Mouse (Mus musculus) stomach, postnatal 0 days (tissue): Measurements from ENCODE around the gene Rnd2. TPM values are rescaled to one million over a fixed set of nuclear protein-coding genes. Genes with fewer than 3 reads are reported as not detected.

ENCODE experiments used
- ATAC-seq: fragments of 200-750 bp; cut with Nextera tagmentation; 2 replicates; pipeline ENCODE4 v1.8.0; 2017; ENCODE audit not compliant: low FRiP score, low TSS enrichment
- DNase-seq: peaks from one replicate; pipeline ENCODE4 v3.0.0-alpha.2; 2016; ENCODE audit warnings: low spot score
- H3K27ac ChIP-seq: fragments of 300-500 bp; sonication (generic); replicated peaks from 2 replicates; pipeline ENCODE4 v1.5.1; 2014; ENCODE audit warnings: mild to moderate bottlenecking, control low read depth
- H3K27me3 ChIP-seq: fragments of 300-500 bp; sonication (generic); 2 replicates; pipeline ENCODE4 v1.6.1; 2014; ENCODE audit warnings: low read length; ENCODE audit not compliant: control insufficient read depth, insufficient read depth
- H3K36me3 ChIP-seq: fragments of 300-500 bp; sonication (generic); 2 replicates; pipeline ENCODE4 v1.6.1; 2014; ENCODE audit warnings: low read length, mixed read lengths; ENCODE audit not compliant: control insufficient read depth, insufficient read depth
- H3K4me1 ChIP-seq: fragments of 300-500 bp; sonication (generic); replicated peaks from 2 replicates; pipeline ENCODE4 v1.6.1; 2014; ENCODE audit warnings: antibody characterized with exemption; ENCODE audit not compliant: control insufficient read depth, insufficient read depth
- H3K4me2 ChIP-seq: fragments of 300-500 bp; sonication (generic); replicated peaks from 2 replicates; pipeline ENCODE4 v1.6.1; 2014; ENCODE audit warnings: low read depth, mild to moderate bottlenecking, control low read depth, moderate library complexity
- H3K4me3 ChIP-seq: fragments of 300-500 bp; sonication (generic); 2 replicates; pipeline ENCODE4 v1.5.1; 2014; ENCODE audit warnings: low read depth, low read length, control low read depth
- H3K9ac ChIP-seq: fragments of 300-500 bp; sonication (generic); 2 replicates; pipeline ENCODE4 v1.6.1; 2014; ENCODE audit warnings: mild to moderate bottlenecking, low read length, control low read depth, mixed read lengths
- H3K9me3 ChIP-seq: fragments of 300-500 bp; sonication (generic); 2 replicates; pipeline ENCODE4 v1.6.1; 2016; ENCODE audit warnings: low read length; ENCODE audit not compliant: control insufficient read depth
- CTCF ChIP-seq: IDR thresholded peaks from 2 replicates; pipeline ENCODE4 v1.5.1; 2016; ENCODE audit warnings: antibody characterized with exemption, low read depth, mild to moderate bottlenecking, moderate library complexity
- EP300 ChIP-seq: optimal IDR thresholded peaks from 2 replicates; pipeline ENCODE3; 2016; ENCODE audit warnings: antibody characterized with exemption
- WGBS: fragments of 180-500 bp; shearing (Covaris S2); extraction: QIAGEN DNeasy Blood & Tissue Kit; methylation state at CpG from one replicate; pipeline ENCODE4 v1.1.7; 2014; 5-methylcytosine and 5-hydroxymethylcytosine counted together
- polyA plus RNA-seq: library from polyadenylated mRNA; unstranded; fragments of >200 nt; fragmentation: Nextera tagmentation; extraction: Ambion mirVana; gene quantifications from 2 replicates; pipeline ENCODE4 v1.2.1, GENCODE M21; 2015

The Rnd2 gene
- polyA plus RNA-seq = 15.3 and 16.1 TPM in 2 replicates

GRCm38 (mm10) chr11:101464211-101465100 lies at the start of gene Rnd2:
Gene Rnd2 (plus strand): TSS chr11:101464999.
- peak within 1 kb of the TSS; percentile 94 for H3K27ac ChIP-seq
- ATAC-seq (no peak; the same call in 1 of the 2 replicates), DNase-seq (no peak)
- H3K9ac ChIP-seq = peak within 1 kb of the TSS; percentile 77
- WGBS = 9% methylated on average over 12 of the region's 12 CpGs
- peak within 1 kb of the TSS; percentile 80 for H3K4me3 ChIP-seq
- H3K9me3 ChIP-seq = no peaks in the 10 kb centered on the region
- H3K4me2 ChIP-seq = peak within 1 kb of the TSS; percentile 90
- TF ChIP-seq CTCF = no peak
- TF ChIP-seq EP300 = peak; percentile 6
- H3K4me1 ChIP-seq = peaks cover 12% of the 10 kb centered on the region
- peaks cover 11% of the 10 kb centered on the region for H3K36me3 ChIP-seq
- H3K27me3 ChIP-seq = no peaks in the 10 kb centered on the region

- Histone ChIP-seq H3K27ac (no peak overlapping the region), H3K9ac (no peak overlapping the region), H3K9me3 (no peaks in the 10 kb centered on the region), H3K36me3 (peaks cover 12% of the 10 kb centered on the region; the same call in 1 of the 2 replicates), H3K4me2 (no peak overlapping the region), H3K4me3 (no peak overlapping the region), H3K4me1 (no peaks in the 10 kb centered on the region), H3K27me3 (no peaks in the 10 kb centered on the region)
- 83% methylated on average over 2 of the region's 2 CpGs for WGBS
- no peak for TF ChIP-seq EP300
- TF ChIP-seq CTCF = peak; percentile 43
- DNase-seq = no peak
- ATAC-seq = no peak
These were observed 49.5 kb upstream of the Rnd2 start for GRCm38 (mm10) chr11:101415306-101415705.

GRCm38 (mm10) chr11:101416433-101417100 lies 48.2 kb upstream of the Rnd2 start:
- peak overlapping the region; percentile 80 for H3K4me2 ChIP-seq
- 2% methylated on average over 11 of the region's 11 CpGs for WGBS
- H3K27me3 ChIP-seq = no peaks in the 10 kb centered on the region
- ATAC-seq (peak; percentile 26; the same call in 1 of the 2 replicates), DNase-seq (no peak)
- H3K4me1 ChIP-seq = no peaks in the 10 kb centered on the region
- TF ChIP-seq CTCF (no peak), EP300 (no peak)
- H3K9ac ChIP-seq = peak overlapping the region; percentile 75
- H3K36me3 ChIP-seq = peaks cover 5% of the 10 kb centered on the region; the same call in 1 of the 2 replicates
- peak overlapping the region; percentile 67 for H3K27ac ChIP-seq
- H3K9me3 ChIP-seq = no peaks in the 10 kb centered on the region
- H3K4me3 ChIP-seq = peak overlapping the region; percentile 80

- Histone ChIP-seq H3K9ac (peak within 1 kb of the TSS; percentile 75), H3K27ac (peak within 1 kb of the TSS; percentile 67), H3K4me1 (no peaks in the 10 kb centered on the region), H3K4me3 (peak within 1 kb of the TSS; percentile 80), H3K9me3 (no peaks in the 10 kb centered on the region), H3K36me3 (peaks cover 5% of the 10 kb centered on the region; the same call in 1 of the 2 replicates), H3K4me2 (peak within 1 kb of the TSS; percentile 80), H3K27me3 (no peaks in the 10 kb centered on the region)
- no peak for TF ChIP-seq CTCF
- DNase-seq (peak; percentile 83), ATAC-seq (peak; percentile 78)
- WGBS = under 1% methylated on average over 45 of the region's 45 CpGs
These were observed 47.5 kb upstream of the Rnd2 start, which contains the start of gene Aarsd1 for GRCm38 (mm10) chr11:101417101-101417855. Gene Aarsd1 (minus strand): TSS chr11:101417615.

GRCm38 (mm10) chr11:101418991-101419390 lies 45.8 kb upstream of the Rnd2 start:
- Histone ChIP-seq H3K27me3 (no peaks in the 10 kb centered on the region), H3K4me3 (no peak overlapping the region), H3K9me3 (no peaks in the 10 kb centered on the region), H3K9ac (no peak overlapping the region), H3K4me1 (no peaks in the 10 kb centered on the region), H3K27ac (no peak overlapping the region), H3K4me2 (no peak overlapping the region), H3K36me3 (peaks cover under 1% of the 10 kb centered on the region; the same call in 1 of the 2 replicates)
- ATAC-seq = no peak
- no peak for DNase-seq
- TF ChIP-seq EP300 (no peak), CTCF (no peak)
- 63% methylated on average over 6 of the region's 6 CpGs for WGBS
